Mouse (Mus musculus) ES-Bruce4 (cell line): ENCODE measurements at regions not wholly inside any gene's neighbourhood (a gene's known extent, or its start where the extent isn't known, plus 50 kb on each side); places are given as distances from the start of the nearest gene placed in this dataset.

Experiments
- H3K27ac ChIP-seq: 2 replicates; pipeline ENCODE4 v1.5.1; 2012; ENCODE audit warnings: low read length, inconsistent platforms; ENCODE audit not compliant: insufficient read depth
- H3K27me3 ChIP-seq: 2 replicates; pipeline ENCODE4 v1.6.1; 2012; ENCODE audit warnings: mild to moderate bottlenecking, low read length, inconsistent platforms; ENCODE audit not compliant: control insufficient read depth, poor library complexity, insufficient read depth, severe bottlenecking
- H3K36me3 ChIP-seq: 2 replicates; pipeline ENCODE4 v1.6.1; 2012; ENCODE audit warnings: inconsistent platforms, mild to moderate bottlenecking, low read length, moderate library complexity; ENCODE audit not compliant: control insufficient read depth, poor library complexity, insufficient read depth, severe bottlenecking
- H3K4me1 ChIP-seq: one replicate; pipeline ENCODE4 v1.8.1; 2011; ENCODE audit warnings: low read length; ENCODE audit not compliant: control insufficient read depth, insufficient read depth
- H3K4me3 ChIP-seq: 2 replicates; pipeline ENCODE4 v1.5.1; 2011; ENCODE audit warnings: low read depth, mild to moderate bottlenecking, low read length
- H3K9ac ChIP-seq: 2 replicates; pipeline ENCODE4 v1.6.1; 2012; ENCODE audit warnings: low read depth, mild to moderate bottlenecking, inconsistent platforms; ENCODE audit not compliant: poor library complexity, severe bottlenecking
- H3K9me3 ChIP-seq: replicated peaks from 2 replicates; pipeline ENCODE4 v1.6.1; 2012; ENCODE audit warnings: mild to moderate bottlenecking, low read length, inconsistent platforms; ENCODE audit not compliant: control insufficient read depth, poor library complexity, insufficient read depth, severe bottlenecking
- CTCF ChIP-seq: IDR thresholded peaks from one replicate; pipeline ENCODE4 v1.8.1; 2011; ENCODE audit warnings: low read depth, low read length
- EP300 ChIP-seq: IDR thresholded peaks from 2 replicates; pipeline ENCODE4 v1.6.1; 2011; ENCODE audit warnings: low read depth, low read length; ENCODE audit not compliant: insufficient read depth
- POLR2A ChIP-seq: IDR thresholded peaks from one replicate; pipeline ENCODE4 v1.8.1; 2011; ENCODE audit warnings: low read length; ENCODE audit not compliant: insufficient read depth

GRCm38 (mm10) chr15:61473900-61474299 is 551.1 kb upstream of the A1bg start:
- no peaks in the 10 kb centered on the region for H3K36me3 ChIP-seq
- no peaks in the 10 kb centered on the region for H3K4me1 ChIP-seq
- H3K27ac ChIP-seq: no peak overlapping the region
- H3K27me3 ChIP-seq: no peaks in the 10 kb centered on the region
- TF ChIP-seq CTCF (no peak), POLR2A (no peak), EP300 (no peak)
- no peaks in the 10 kb centered on the region for H3K9me3 ChIP-seq
- no peak overlapping the region for H3K4me3 ChIP-seq
- no peak overlapping the region for H3K9ac ChIP-seq

GRCm38 (mm10) chr15:61455042-61455441 is 532.2 kb upstream of the A1bg start:
- H3K9ac ChIP-seq: no peak overlapping the region
- TF ChIP-seq POLR2A (no peak), EP300 (no peak), CTCF (no peak)
- H3K4me1 ChIP-seq: no peaks in the 10 kb centered on the region
- H3K27ac ChIP-seq: no peak overlapping the region
- H3K36me3 ChIP-seq: no peaks in the 10 kb centered on the region
- H3K9me3 ChIP-seq: no peaks in the 10 kb centered on the region
- no peak overlapping the region for H3K4me3 ChIP-seq
- no peaks in the 10 kb centered on the region for H3K27me3 ChIP-seq

GRCm38 (mm10) chr15:61454350-61454671 is 531.5 kb upstream of the A1bg start:
- Histone ChIP-seq H3K9me3 (no peaks in the 10 kb centered on the region), H3K27ac (no peak overlapping the region), H3K4me3 (no peak overlapping the region), H3K9ac (no peak overlapping the region), H3K4me1 (no peaks in the 10 kb centered on the region), H3K27me3 (no peaks in the 10 kb centered on the region), H3K36me3 (no peaks in the 10 kb centered on the region)
- no peak for TF ChIP-seq EP300
- TF ChIP-seq CTCF: no peak
- no peak for TF ChIP-seq POLR2A

GRCm38 (mm10) chr15:61453656-61454349 is 531.0 kb upstream of the A1bg start:
- Histone ChIP-seq H3K27ac (no peak overlapping the region), H3K27me3 (no peaks in the 10 kb centered on the region), H3K36me3 (no peaks in the 10 kb centered on the region), H3K9ac (no peak overlapping the region), H3K4me3 (no peak overlapping the region), H3K4me1 (no peaks in the 10 kb centered on the region), H3K9me3 (no peaks in the 10 kb centered on the region)
- no peak for TF ChIP-seq CTCF
- no peak for TF ChIP-seq EP300
- no peak for TF ChIP-seq POLR2A

- TF ChIP-seq CTCF (no peak), EP300 (no peak), POLR2A (no peak)
- H3K27ac ChIP-seq: no peak overlapping the region
- no peaks in the 10 kb centered on the region for H3K27me3 ChIP-seq
- H3K9me3 ChIP-seq: no peaks in the 10 kb centered on the region
- no peaks in the 10 kb centered on the region for H3K4me1 ChIP-seq
- H3K4me3 ChIP-seq: no peak overlapping the region
- H3K36me3 ChIP-seq: no peaks in the 10 kb centered on the region
- no peak overlapping the region for H3K9ac ChIP-seq
These were observed 527.4 kb upstream of the A1bg start for GRCm38 (mm10) chr15:61450217-61450616.

- no peak for TF ChIP-seq CTCF
- TF ChIP-seq POLR2A: no peak
- no peak for TF ChIP-seq EP300
These were observed 525.7 kb upstream of the A1bg start for GRCm38 (mm10) chr15:61448482-61448881.

More at GRCm38 (mm10) chr15:61448482-61448881, 525.7 kb upstream of the A1bg start:
- Histone ChIP-seq H3K9me3 (no peaks in the 10 kb centered on the region), H3K4me1 (no peaks in the 10 kb centered on the region), H3K4me3 (no peak overlapping the region), H3K36me3 (no peaks in the 10 kb centered on the region), H3K27me3 (no peaks in the 10 kb centered on the region), H3K27ac (no peak overlapping the region), H3K9ac (no peak overlapping the region)
